Comparison of ENCODE assay signal across 23 mouse cellular contexts in genomic region chr11:107155292-107155691, GRCm38 (mm10).
"Had no signal": no experiment of that assay in that cellular context is flagged by ENCODE, and none has a peak within 500 bp of the region (broad histone marks: within the 10 kb centered on the region; RNA-seq: fewer than 3 reads in every experiment).

No protein-coding gene starts in this region.

- H3K4me3 ChIP-seq: limb, embryonic 10.5 days; limb, embryonic 13.5 days; liver, embryonic 12.5 days; liver, embryonic 15.5 days; lung, embryonic 15.5 days; megakaryocyte, embryonic 14.5 days; midbrain, embryonic 10.5 days; midbrain, embryonic 13.5 days had no signal

- H3K27me3 ChIP-seq: limb, embryonic 13.5 days; liver, embryonic 12.5 days; liver, embryonic 15.5 days; lung, embryonic 15.5 days; midbrain, embryonic 13.5 days had no signal

- H3K4me1 ChIP-seq: limb, embryonic 10.5 days; limb, embryonic 13.5 days; liver, embryonic 15.5 days; lung, embryonic 15.5 days; midbrain, embryonic 13.5 days had no signal

- H3K9me3 ChIP-seq: limb, embryonic 10.5 days; liver, embryonic 12.5 days; liver, embryonic 15.5 days; lung, embryonic 15.5 days; midbrain, embryonic 10.5 days; midbrain, embryonic 13.5 days had no signal

- ATAC-seq: liver, embryonic 12.5 days; midbrain, embryonic 13.5 days; midbrain, embryonic 16.5 days had no signal

- DNase-seq: kidney, adult 18-20 months; kidney, adult 9 months; kidney, postnatal 25 days; layer of hippocampus, postnatal 36 days; liver; lung, adult 18-20 months; lung, postnatal 10 days; lung, postnatal 36 days; right cerebral cortex, postnatal 14 days; thymus, adult 2 months; thymus, postnatal 14 days; thymus, postnatal 4 days had no signal

- H3K36me3 ChIP-seq: limb, embryonic 10.5 days; limb, embryonic 13.5 days; liver, embryonic 12.5 days; liver, embryonic 15.5 days; lung, embryonic 15.5 days; midbrain, embryonic 10.5 days; midbrain, embryonic 13.5 days had no signal

- H3K9ac ChIP-seq: limb, embryonic 13.5 days; liver, embryonic 12.5 days; liver, embryonic 15.5 days; lung, embryonic 15.5 days; midbrain, embryonic 13.5 days had no signal

- H3K27ac ChIP-seq: kidney, postnatal 0 days; limb, embryonic 10.5 days; limb, embryonic 13.5 days; liver, embryonic 12.5 days; liver, embryonic 15.5 days; lung, embryonic 15.5 days; midbrain, embryonic 10.5 days; midbrain, embryonic 13.5 days; stomach, postnatal 0 days had no signal

- H3K4me2 ChIP-seq: limb, embryonic 13.5 days; liver, embryonic 12.5 days; liver, embryonic 15.5 days; lung, embryonic 15.5 days; midbrain, embryonic 13.5 days had no signal
